Mouse (Mus musculus): ENCODE measurements around the gene Dnm3. TPM values are rescaled to one million over a fixed set of nuclear protein-coding genes. Genes with fewer than 3 reads are reported as not detected.

The Dnm3 gene
- polyA plus RNA-seq, 1 experiment, result 3.5 TPM

GRCm38 (mm10) chr1:162075416-162075815 is 402.4 kb downstream of the Dnm3 start:
- 84% methylated on average over 4 of the region's 4 CpGs for WGBS
- no peak for TF ChIP-seq CTCF (IDR thresholded peaks at IDR 0.05; ENCODE audit: control insufficient read depth, insufficient read depth, low read length)
- no peak for TF ChIP-seq POLR2A (IDR thresholded peaks at IDR 0.05; ENCODE audit: borderline replicate concordance, control insufficient read depth, low read depth, low read length)
- no peaks in the 10 kb centered on the region for H3K4me1 ChIP-seq (ENCODE audit: control insufficient read depth, insufficient read depth, low read length)
- no peak overlapping the region for H3K27ac ChIP-seq (ENCODE audit: control insufficient read depth, insufficient read depth, low read depth, low read length, poor library complexity)
- H3K4me3 ChIP-seq (replicated peaks; ENCODE audit: control insufficient read depth, low read depth, low read length), result no peak overlapping the region

DNA sequence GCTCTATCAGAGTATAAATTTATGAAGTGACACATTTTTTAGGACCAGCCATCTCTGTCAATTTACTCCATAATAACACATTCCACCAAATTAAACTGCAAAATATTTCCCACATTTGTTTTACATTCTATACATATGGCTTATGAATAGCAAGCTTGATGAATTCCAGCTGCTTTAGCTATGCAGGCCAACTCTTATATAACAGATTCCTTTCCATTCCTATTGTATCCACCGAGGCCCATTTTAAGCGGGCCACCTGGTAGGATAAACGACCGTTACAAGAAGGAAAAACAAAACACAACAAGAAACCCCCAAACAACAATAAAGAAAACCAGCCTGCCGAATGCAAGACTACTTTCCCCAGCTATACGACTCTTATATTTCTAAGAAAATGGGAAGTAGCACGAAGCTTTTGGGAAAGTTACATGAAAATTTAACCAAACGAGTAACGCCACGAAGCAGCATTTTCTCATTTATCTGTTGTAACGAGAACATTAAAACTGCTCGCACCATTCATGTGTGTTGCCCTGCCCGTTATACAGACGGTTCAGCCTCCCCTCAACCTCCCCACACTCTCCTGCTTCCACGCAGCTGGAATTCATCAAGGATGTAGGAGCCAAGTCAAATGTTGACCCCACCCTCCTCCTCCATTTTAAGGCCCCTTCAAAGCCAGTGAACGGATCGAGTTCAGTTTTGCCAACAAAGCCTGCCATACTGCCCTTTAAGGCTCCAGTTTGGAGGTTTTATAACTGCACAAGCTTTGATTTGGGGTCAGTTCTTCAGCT is 403.0 kb downstream of the Dnm3 start:
- TF ChIP-seq CTCF (IDR thresholded peaks at IDR 0.05; ENCODE audit: control insufficient read depth, insufficient read depth, low read length) (no peak), POLR2A (IDR thresholded peaks at IDR 0.05; ENCODE audit: borderline replicate concordance, control insufficient read depth, low read depth, low read length) (no peak)

DNA sequence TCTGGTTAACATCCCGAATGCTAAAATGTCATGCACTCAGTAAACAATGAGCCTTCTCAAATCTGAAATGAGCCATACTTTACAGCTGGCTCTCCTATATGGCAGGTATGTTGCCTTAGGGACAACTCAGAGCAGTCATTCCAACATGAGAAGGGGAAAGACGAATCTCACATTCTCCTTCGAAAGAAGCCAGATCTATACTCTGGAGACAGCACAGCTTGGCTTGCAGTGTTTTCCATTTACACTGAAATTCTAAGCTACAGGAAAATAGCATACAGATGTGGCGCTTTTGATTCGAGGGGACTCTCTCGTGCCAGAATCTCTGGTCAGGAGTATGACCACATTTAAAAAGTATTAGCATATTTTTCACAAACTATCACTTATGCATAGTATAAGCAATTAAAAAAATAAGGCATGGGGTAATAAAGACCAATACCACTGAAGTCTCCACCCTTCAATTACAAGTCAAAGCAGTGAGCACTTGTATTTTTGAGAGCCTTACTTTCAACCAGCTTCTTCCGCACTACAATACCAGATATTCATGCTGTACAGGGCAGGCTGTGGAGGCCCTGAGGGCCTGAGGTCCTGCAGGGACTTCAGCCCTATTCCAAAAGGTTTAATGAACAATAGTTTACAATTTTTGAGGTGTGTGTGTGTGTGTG is 404.8 kb downstream of the Dnm3 start:
- TF ChIP-seq CTCF (IDR thresholded peaks at IDR 0.05; ENCODE audit: control insufficient read depth, insufficient read depth, low read length) (no peak), POLR2A (IDR thresholded peaks at IDR 0.05; ENCODE audit: borderline replicate concordance, control insufficient read depth, low read depth, low read length) (no peak)
- H3K4me3 ChIP-seq (replicated peaks; ENCODE audit: control insufficient read depth, low read depth, low read length), result no peak overlapping the region
- H3K27ac ChIP-seq (ENCODE audit: control insufficient read depth, insufficient read depth, low read depth, low read length, poor library complexity), result no peak overlapping the region
- H3K4me1 ChIP-seq (ENCODE audit: control insufficient read depth, insufficient read depth, low read length), result no peaks in the 10 kb centered on the region
- WGBS, result 77% methylated on average over 7 of the region's 7 CpGs

More for the DNA sequence above, 403.0 kb downstream of the Dnm3 start:
- Histone ChIP-seq H3K27ac (ENCODE audit: control insufficient read depth, insufficient read depth, low read depth, low read length, poor library complexity) (no peak overlapping the region), H3K4me1 (ENCODE audit: control insufficient read depth, insufficient read depth, low read length) (no peaks in the 10 kb centered on the region), H3K4me3 (replicated peaks; ENCODE audit: control insufficient read depth, low read depth, low read length) (no peak overlapping the region)
- 83% methylated on average over 17 of the region's 17 CpGs for WGBS

DNA sequence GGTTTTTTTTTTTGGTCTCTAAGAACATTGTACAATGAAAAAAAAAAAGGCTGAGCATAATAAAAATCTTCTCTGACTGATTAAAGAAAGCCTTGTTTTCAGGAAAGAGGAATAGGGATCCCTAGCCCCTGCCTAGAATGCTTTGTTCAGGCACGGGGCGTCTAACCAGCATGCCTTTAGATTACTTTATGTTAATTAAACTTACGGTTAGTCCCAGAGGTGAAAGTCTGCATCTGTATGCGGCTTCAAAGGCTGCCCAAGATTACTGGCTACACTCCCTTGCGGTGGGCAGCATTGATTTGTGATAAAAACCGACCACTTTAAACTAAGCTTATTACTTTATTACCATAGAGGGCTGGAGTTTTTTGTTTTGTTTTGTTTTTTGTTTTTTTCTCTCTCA is 424.2 kb downstream of the Dnm3 start:
- no peak overlapping the region for H3K27ac ChIP-seq (ENCODE audit: control insufficient read depth, insufficient read depth, low read depth, low read length, poor library complexity)
- no peak for TF ChIP-seq CTCF (IDR thresholded peaks at IDR 0.05; ENCODE audit: control insufficient read depth, insufficient read depth, low read length)
- no peak for TF ChIP-seq POLR2A (IDR thresholded peaks at IDR 0.05; ENCODE audit: borderline replicate concordance, control insufficient read depth, low read depth, low read length)
- H3K4me3 ChIP-seq (replicated peaks; ENCODE audit: control insufficient read depth, low read depth, low read length), result no peak overlapping the region
- no peaks in the 10 kb centered on the region; the same call in 1 of the 2 replicates for H3K4me1 ChIP-seq (ENCODE audit: control insufficient read depth, insufficient read depth, low read length)
- whole genome bisulfite sequencing, result 75% methylated on average over 6 of the region's 6 CpGs

- Histone ChIP-seq H3K27ac (ENCODE audit: control insufficient read depth, insufficient read depth, low read depth, low read length, poor library complexity) (no peak overlapping the region), H3K4me3 (replicated peaks; ENCODE audit: control insufficient read depth, low read depth, low read length) (no peak overlapping the region), H3K4me1 (ENCODE audit: control insufficient read depth, insufficient read depth, low read length) (no peaks in the 10 kb centered on the region; the same call in 1 of the 2 replicates)
- WGBS, result 85% methylated on average over 7 of the region's 7 CpGs
- no peak for TF ChIP-seq POLR2A (IDR thresholded peaks at IDR 0.05; ENCODE audit: borderline replicate concordance, control insufficient read depth, low read depth, low read length)
- TF ChIP-seq CTCF (IDR thresholded peaks at IDR 0.05; ENCODE audit: control insufficient read depth, insufficient read depth, low read length), result no peak
Observed at GRCm38 (mm10) chr1:162053186-162053585, 424.6 kb downstream of the Dnm3 start.

GRCm38 (mm10) chr1:162052755-162053154 is 425.1 kb downstream of the Dnm3 start:
- Histone ChIP-seq H3K4me1 (ENCODE audit: control insufficient read depth, insufficient read depth, low read length) (no peaks in the 10 kb centered on the region; the same call in 1 of the 2 replicates), H3K27ac (ENCODE audit: control insufficient read depth, insufficient read depth, low read depth, low read length, poor library complexity) (no peak overlapping the region), H3K4me3 (replicated peaks; ENCODE audit: control insufficient read depth, low read depth, low read length) (no peak overlapping the region)
- no peak for TF ChIP-seq CTCF (IDR thresholded peaks at IDR 0.05; ENCODE audit: control insufficient read depth, insufficient read depth, low read length)
- no peak for TF ChIP-seq POLR2A (IDR thresholded peaks at IDR 0.05; ENCODE audit: borderline replicate concordance, control insufficient read depth, low read depth, low read length)
- 87% methylated on average over 6 of the region's 6 CpGs for WGBS

DNA sequence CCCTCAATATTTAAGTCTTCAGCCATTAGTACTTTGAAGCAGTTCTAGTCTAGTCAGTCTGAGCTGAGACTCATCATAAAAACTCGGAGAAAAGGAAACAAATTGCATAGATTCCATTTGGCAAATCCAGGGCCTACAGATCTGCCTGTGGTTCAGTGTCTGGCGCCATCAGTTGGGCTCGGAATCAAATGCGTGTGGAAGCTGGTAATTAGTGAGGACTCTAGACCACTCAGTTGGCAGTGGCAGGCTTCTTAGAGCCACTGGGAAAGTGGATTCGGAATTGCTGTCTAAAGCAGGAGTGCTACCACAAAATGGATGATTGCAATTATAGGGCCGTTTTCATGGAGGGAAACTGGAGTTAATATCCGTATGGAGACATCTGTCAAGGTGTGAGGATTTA is 425.7 kb downstream of the Dnm3 start:
- no peak overlapping the region for H3K27ac ChIP-seq (ENCODE audit: control insufficient read depth, insufficient read depth, low read depth, low read length, poor library complexity)
- no peak for TF ChIP-seq POLR2A (IDR thresholded peaks at IDR 0.05; ENCODE audit: borderline replicate concordance, control insufficient read depth, low read depth, low read length)
- no peak for TF ChIP-seq CTCF (IDR thresholded peaks at IDR 0.05; ENCODE audit: control insufficient read depth, insufficient read depth, low read length)
- no peaks in the 10 kb centered on the region; the same call in 1 of the 2 replicates for H3K4me1 ChIP-seq (ENCODE audit: control insufficient read depth, insufficient read depth, low read length)
- no peak overlapping the region for H3K4me3 ChIP-seq (replicated peaks; ENCODE audit: control insufficient read depth, low read depth, low read length)
- WGBS, result 80% methylated on average over 7 of the region's 7 CpGs

- Histone ChIP-seq H3K4me1 (ENCODE audit: control insufficient read depth, insufficient read depth, low read length) (no peaks in the 10 kb centered on the region; the same call in 1 of the 2 replicates), H3K4me3 (replicated peaks; ENCODE audit: control insufficient read depth, low read depth, low read length) (no peak overlapping the region), H3K27ac (ENCODE audit: control insufficient read depth, insufficient read depth, low read depth, low read length, poor library complexity) (no peak overlapping the region)
- WGBS, result 43% methylated on average over 4 of the region's 4 CpGs
- TF ChIP-seq POLR2A (IDR thresholded peaks at IDR 0.05; ENCODE audit: borderline replicate concordance, control insufficient read depth, low read depth, low read length) (no peak), CTCF (IDR thresholded peaks at IDR 0.05; ENCODE audit: control insufficient read depth, insufficient read depth, low read length) (no peak)
Observed at GRCm38 (mm10) chr1:162051710-162052109, 426.1 kb downstream of the Dnm3 start.
